Mouse (Mus musculus): ENCODE results near the gene Prom2.

DNA sequence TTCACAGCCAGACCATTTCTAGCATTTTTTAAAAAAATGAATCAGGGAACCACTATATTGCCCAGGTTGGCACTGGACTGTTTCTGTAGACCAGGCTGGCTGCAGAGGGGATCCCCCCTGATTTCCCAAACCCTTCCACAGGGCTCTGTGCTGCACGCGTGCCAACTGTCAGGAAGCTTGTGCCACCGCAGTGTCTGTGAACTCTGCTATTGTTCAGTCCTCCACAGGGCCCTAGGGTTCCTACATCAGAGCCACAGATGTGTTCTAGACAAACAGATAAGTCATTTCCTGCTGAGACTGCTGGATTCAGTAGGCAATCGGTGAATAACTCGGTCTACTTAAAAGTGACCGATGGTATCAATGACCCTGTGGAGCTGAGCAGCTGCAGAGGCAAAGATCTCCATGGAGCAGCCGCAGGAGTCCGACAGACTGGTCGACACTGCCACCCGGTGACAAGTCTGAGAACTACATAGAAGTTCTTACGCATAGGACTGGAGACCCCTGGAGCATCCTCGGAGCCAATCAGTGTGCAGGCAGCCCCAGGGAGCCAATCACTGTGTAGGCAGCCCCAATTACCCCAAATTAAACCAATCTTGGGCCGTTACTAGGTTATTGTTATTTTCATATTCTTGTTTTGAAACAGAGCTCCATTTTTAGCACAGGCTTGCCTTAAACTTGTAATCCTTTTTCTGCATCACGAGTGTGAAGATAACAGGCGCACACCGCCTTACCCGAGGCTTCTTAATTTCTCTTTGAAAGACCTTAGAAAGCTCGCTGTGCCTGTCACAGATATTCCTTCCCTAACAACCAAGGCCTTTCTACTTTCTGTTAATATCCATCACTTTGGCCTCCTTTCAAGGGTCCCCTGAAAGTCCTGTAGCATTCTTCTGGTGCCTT is 18.1 kb upstream of the Prom2 start:
- peak; percentile 39 for TF ChIP-seq CTCF (conservative IDR thresholded peaks at IDR 0.05; ENCODE audit: low read length)
- TF ChIP-seq NANOG (IDR thresholded peaks at IDR 0.05; ENCODE audit: borderline replicate concordance, low read length): no peak
- no peak for TF ChIP-seq POU5F1 (IDR thresholded peaks at IDR 0.05; ENCODE audit: borderline replicate concordance, low read length)
